Mouse (Mus musculus): Measurements from ENCODE around the gene Gm49366. TPM values are rescaled to one million over a fixed set of nuclear protein-coding genes. Genes with fewer than 3 reads are reported as not detected.
"Not testable (repeated sequence)": the region's sequence is repeated elsewhere in the genome, so short reads cannot be mapped to it uniquely, and the experiment has no call there.

The Gm49366 gene
- polyA plus RNA-seq, 1 experiment from 2014 or later = not detected

DNA sequence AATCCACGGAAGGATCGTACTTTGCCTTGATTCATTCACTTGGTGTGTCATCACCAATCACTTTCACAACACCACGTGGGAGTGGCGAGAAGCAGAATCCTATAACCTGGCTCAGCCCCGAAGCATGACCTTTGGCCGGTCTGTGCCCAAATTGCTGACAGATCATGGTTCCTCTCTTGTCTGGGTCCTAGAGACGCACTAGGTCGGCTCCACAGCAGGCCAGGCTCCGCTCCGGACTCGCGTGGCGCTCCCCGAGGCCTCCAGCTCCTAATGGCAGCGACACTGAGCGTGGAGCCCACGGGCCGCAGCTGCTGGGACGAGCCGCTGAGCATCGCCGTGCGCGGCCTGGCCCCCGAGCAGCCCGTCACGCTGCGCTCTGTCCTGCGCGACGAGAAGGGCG is 494 bp upstream of the Gm49366 start, which contains the start of gene Acot4:
TSS of gene Acot4 (plus strand) at position 139 of the 400 bp plus-strand sequence.
- 11% methylated on average over 22 of the region's 32 CpGs for WGBS
- not testable (repeated sequence) for H3K27ac ChIP-seq (replicated peaks; ENCODE audit: low read depth, low read length)
- peak; percentile 24 for DNase-seq (ENCODE audit: low spot score)

DNA sequence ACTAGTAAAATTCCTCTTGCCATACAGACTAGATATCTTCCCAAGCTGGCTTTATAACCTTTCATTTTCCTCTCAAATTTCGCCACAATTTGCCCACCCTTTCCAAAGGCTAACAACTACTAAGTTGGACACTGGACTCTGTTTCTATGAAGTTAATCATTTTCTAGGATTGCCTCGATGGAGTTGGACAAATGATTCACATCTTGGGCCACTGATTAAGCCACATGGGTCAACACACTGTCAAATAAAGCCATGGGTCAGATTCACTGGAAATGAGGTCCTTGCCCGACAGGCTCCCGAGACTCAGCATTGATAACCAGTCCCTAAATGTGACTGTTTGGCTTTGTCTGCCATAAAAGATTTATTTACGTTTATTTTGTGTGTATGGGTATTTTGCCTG is 3.5 kb downstream of the Gm49366 start:
- no peak overlapping the region for H3K4me3 ChIP-seq (ENCODE audit: low read depth, low read length)
- WGBS = 88% methylated on average over 5 of the region's 5 CpGs
- no peak overlapping the region for H3K4me2 ChIP-seq (ENCODE audit: low read depth, low read length)
- no peaks in the 10 kb centered on the region for H3K27me3 ChIP-seq (ENCODE audit: control insufficient read depth, insufficient read depth, low read length)
- ATAC-seq (replicated peaks; ENCODE audit: insufficient number of reproducible peaks, low FRiP score, low TSS enrichment, low read depth) = no peak
- no peaks in the 10 kb centered on the region for H3K9me3 ChIP-seq (replicated peaks; ENCODE audit: control insufficient read depth, low read length)
- H3K36me3 ChIP-seq (replicated peaks; ENCODE audit: control insufficient read depth, insufficient read depth, low read depth, low read length) = no peaks in the 10 kb centered on the region
- no peaks in the 10 kb centered on the region for H3K4me1 ChIP-seq (ENCODE audit: control insufficient read depth, insufficient read depth, low read length)
- no peak overlapping the region for H3K27ac ChIP-seq (replicated peaks; ENCODE audit: low read depth, low read length)
- no peak for DNase-seq (ENCODE audit: low spot score)
- H3K9ac ChIP-seq (replicated peaks; ENCODE audit: low read length) = no peak overlapping the region

More for the DNA sequence above, 494 bp upstream of the Gm49366 start, which contains the start of gene Acot4:
- not testable (repeated sequence) for H3K9me3 ChIP-seq (replicated peaks; ENCODE audit: control insufficient read depth, low read length); ATAC-seq (replicated peaks; ENCODE audit: insufficient number of reproducible peaks, low FRiP score, low TSS enrichment, low read depth); H3K27me3 ChIP-seq (ENCODE audit: control insufficient read depth, insufficient read depth, low read length); H3K4me1 ChIP-seq (ENCODE audit: control insufficient read depth, insufficient read depth, low read length); H3K36me3 ChIP-seq (replicated peaks; ENCODE audit: control insufficient read depth, insufficient read depth, low read depth, low read length)
- Histone ChIP-seq H3K4me3 (ENCODE audit: low read depth, low read length) (peak within 1 kb of the TSS; percentile 42), H3K9ac (replicated peaks; ENCODE audit: low read length) (peak within 1 kb of the TSS; percentile 52), H3K4me2 (ENCODE audit: low read depth, low read length) (peak within 1 kb of the TSS; percentile 39)

DNA sequence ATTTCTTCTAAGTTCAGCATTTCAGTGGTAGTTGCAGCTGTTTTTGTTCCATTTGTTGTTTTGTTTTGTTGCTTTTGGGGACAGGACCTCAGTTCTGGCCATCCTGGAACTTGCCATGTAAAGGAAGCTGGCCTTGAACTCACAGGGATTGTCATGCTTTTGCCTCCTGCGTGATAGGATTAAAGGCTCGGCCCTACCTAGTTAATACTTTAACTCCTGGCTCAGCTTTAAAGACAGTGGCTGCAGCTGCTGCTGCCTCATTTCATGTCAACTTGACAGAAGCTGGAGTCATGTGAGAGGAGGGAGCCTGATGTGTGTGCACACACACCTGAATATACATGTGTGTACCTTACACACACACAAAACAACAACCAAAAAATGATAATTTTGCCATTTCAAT is 5.3 kb downstream of the Gm49366 start:
- Histone ChIP-seq H3K4me2 (ENCODE audit: low read depth, low read length) (no peak overlapping the region), H3K4me3 (ENCODE audit: low read depth, low read length) (no peak overlapping the region), H3K27ac (replicated peaks; ENCODE audit: low read depth, low read length) (no peak overlapping the region), H3K4me1 (ENCODE audit: control insufficient read depth, insufficient read depth, low read length) (no peaks in the 10 kb centered on the region), H3K9me3 (replicated peaks; ENCODE audit: control insufficient read depth, low read length) (no peaks in the 10 kb centered on the region), H3K9ac (replicated peaks; ENCODE audit: low read length) (no peak overlapping the region), H3K36me3 (replicated peaks; ENCODE audit: control insufficient read depth, insufficient read depth, low read depth, low read length) (no peaks in the 10 kb centered on the region), H3K27me3 (ENCODE audit: control insufficient read depth, insufficient read depth, low read length) (no peaks in the 10 kb centered on the region)
- DNase-seq (ENCODE audit: low spot score) (no peak), ATAC-seq (replicated peaks; ENCODE audit: insufficient number of reproducible peaks, low FRiP score, low TSS enrichment, low read depth) (no peak)
- 72% methylated on average over 2 of the region's 2 CpGs for WGBS

DNA sequence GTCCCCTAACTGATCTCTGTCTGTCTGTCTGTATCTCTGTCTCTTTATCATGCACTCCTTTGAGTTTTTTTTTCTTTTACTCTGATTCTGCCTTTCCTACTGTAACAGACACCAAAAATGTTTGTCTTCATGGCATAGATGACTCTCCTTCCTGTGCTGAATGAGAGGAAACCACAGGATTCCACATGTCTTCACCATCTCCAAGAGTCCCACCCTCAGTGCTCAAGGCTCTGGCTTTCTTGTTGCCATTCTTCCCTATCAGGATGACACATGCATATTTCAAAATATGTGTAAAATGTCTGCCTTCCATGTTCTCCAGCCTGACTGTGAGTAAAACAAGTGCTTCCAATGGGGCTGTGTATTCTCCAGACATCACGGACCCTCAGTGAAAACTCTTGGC is 8.2 kb downstream of the Gm49366 start:
- H3K27me3 ChIP-seq (ENCODE audit: control insufficient read depth, insufficient read depth, low read length) = no peaks in the 10 kb centered on the region
- ATAC-seq (replicated peaks; ENCODE audit: insufficient number of reproducible peaks, low FRiP score, low TSS enrichment, low read depth) = no peak
- H3K9me3 ChIP-seq (replicated peaks; ENCODE audit: control insufficient read depth, low read length) = no peaks in the 10 kb centered on the region
- H3K9ac ChIP-seq (replicated peaks; ENCODE audit: low read length) = no peak overlapping the region
- no peaks in the 10 kb centered on the region for H3K4me1 ChIP-seq (ENCODE audit: control insufficient read depth, insufficient read depth, low read length)
- no peaks in the 10 kb centered on the region for H3K36me3 ChIP-seq (replicated peaks; ENCODE audit: control insufficient read depth, insufficient read depth, low read depth, low read length)
- no peak for DNase-seq (ENCODE audit: low spot score)
- no peak overlapping the region for H3K4me3 ChIP-seq (ENCODE audit: low read depth, low read length)
- 95% methylated on average over 1 of the region's 1 CpGs for WGBS
- no peak overlapping the region for H3K4me2 ChIP-seq (ENCODE audit: low read depth, low read length)
- H3K27ac ChIP-seq (replicated peaks; ENCODE audit: low read depth, low read length) = no peak overlapping the region

DNA sequence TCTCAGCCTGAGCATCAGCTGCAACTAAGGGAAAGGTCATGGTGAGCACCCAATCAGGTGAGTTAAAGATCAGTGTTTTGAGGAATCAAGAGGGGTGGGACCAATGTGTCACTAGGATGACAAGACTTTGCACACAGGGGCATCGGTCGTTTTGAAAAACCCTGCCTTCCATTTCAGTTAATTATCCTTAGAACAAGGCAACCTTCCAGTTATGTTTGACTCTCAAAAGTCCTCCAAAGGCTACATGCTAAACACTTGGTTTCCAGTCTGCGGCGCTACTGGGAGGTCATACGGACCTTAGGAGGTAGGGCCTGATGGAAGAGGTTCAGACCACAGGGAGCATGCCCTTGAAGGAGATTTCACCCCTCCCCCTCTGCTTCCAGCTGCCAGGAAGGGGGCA is 12.0 kb downstream of the Gm49366 start:
- 89% methylated on average over 5 of the region's 5 CpGs for WGBS
- H3K27me3 ChIP-seq (ENCODE audit: control insufficient read depth, insufficient read depth, low read length); H3K9ac ChIP-seq (replicated peaks; ENCODE audit: low read length); H3K36me3 ChIP-seq (replicated peaks; ENCODE audit: control insufficient read depth, insufficient read depth, low read depth, low read length); DNase-seq (ENCODE audit: low spot score); H3K9me3 ChIP-seq (replicated peaks; ENCODE audit: control insufficient read depth, low read length); H3K4me3 ChIP-seq (ENCODE audit: low read depth, low read length); ATAC-seq (replicated peaks; ENCODE audit: insufficient number of reproducible peaks, low FRiP score, low TSS enrichment, low read depth); H3K4me1 ChIP-seq (ENCODE audit: control insufficient read depth, insufficient read depth, low read length); H3K27ac ChIP-seq (replicated peaks; ENCODE audit: low read depth, low read length); H3K4me2 ChIP-seq (ENCODE audit: low read depth, low read length): not testable (repeated sequence)

DNA sequence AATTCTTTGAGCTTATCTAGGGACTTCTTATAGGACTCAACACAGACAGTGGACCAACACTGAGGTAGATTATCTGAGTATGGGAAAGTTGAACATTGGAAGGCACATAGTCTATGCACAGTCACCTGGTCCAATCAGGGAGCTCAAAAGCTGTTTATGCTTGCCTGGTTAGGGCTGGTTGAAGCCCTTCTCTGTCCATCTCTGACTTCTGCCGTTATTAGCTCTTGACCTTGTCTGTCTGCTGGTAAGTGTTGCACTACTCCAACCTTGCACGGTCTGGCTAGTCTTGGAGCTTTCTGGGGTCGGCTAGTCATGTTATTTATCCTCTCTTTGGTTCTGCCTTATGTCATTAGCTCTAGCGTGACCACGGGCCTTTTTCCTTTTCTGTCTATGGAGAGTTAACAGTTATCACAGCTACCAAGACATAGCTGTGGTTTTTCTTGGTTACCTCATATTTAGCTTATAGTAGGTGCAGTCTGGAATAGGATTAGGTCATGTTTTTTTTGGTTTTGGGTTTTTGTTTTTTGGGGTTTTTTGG is 13.3 kb downstream of the Gm49366 start, which contains the start of gene Acot3:
TSS of gene Acot3 (plus strand) at position 208 of the 538 bp plus-strand sequence.
- Histone ChIP-seq H3K27ac (replicated peaks; ENCODE audit: low read depth, low read length) (no peak within 1 kb of the TSS), H3K36me3 (replicated peaks; ENCODE audit: control insufficient read depth, insufficient read depth, low read depth, low read length) (no peaks in the 10 kb centered on the region), H3K27me3 (ENCODE audit: control insufficient read depth, insufficient read depth, low read length) (peaks cover 6% of the 10 kb centered on the region; the same call in 1 of the 2 replicates), H3K9ac (replicated peaks; ENCODE audit: low read length) (no peak within 1 kb of the TSS), H3K4me1 (ENCODE audit: control insufficient read depth, insufficient read depth, low read length) (no peaks in the 10 kb centered on the region), H3K9me3 (replicated peaks; ENCODE audit: control insufficient read depth, low read length) (no peaks in the 10 kb centered on the region), H3K4me3 (ENCODE audit: low read depth, low read length) (no peak within 1 kb of the TSS), H3K4me2 (ENCODE audit: low read depth, low read length) (no peak within 1 kb of the TSS)
- ATAC-seq (replicated peaks; ENCODE audit: insufficient number of reproducible peaks, low FRiP score, low TSS enrichment, low read depth) (no peak), DNase-seq (ENCODE audit: low spot score) (no peak)
- 80% methylated on average over 5 of the region's 5 CpGs for WGBS

DNA sequence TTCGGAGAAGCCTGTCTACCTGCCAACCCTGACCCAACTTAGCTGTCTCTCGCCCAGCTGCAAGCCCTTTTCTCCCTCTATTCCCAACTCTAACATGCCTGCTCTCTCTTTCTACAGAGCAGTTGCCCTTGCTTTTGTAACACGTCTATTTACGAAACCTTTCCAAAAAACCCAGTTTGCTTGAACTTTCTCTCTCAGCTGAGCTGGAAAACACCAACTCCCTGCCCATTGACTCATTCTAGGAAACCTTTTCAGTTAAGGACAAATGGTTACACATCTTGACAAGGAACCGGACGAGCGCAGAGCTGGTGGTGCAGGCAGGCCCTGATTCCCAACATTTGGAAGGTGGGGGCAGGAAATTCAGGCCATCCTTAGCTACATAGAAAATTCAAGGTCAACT is 13.9 kb downstream of the Gm49366 start:
- H3K27ac ChIP-seq (replicated peaks; ENCODE audit: low read depth, low read length) = no peak overlapping the region
- WGBS = 87% methylated on average over 7 of the region's 7 CpGs

DNA sequence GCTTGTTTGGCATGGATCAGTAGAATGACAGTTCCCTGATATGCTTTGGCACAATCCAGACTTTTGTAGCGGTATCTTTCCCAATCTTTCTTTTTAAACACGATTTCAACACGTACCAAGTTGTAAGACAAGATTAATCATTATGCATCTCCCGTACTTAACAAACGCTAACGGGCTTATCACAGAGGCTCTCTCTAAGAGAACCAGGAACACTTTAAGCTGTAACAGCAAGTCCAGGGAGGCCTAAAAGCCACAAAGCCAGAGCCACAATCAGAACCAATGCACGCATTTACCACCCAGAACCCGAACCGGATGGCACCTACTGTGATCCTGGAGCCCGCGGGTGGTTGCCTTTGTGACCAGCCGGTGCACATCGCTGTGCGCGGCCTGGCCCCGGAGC is 14.4 kb downstream of the Gm49366 start:
- H3K9me3 ChIP-seq (replicated peaks; ENCODE audit: control insufficient read depth, low read length) = no peaks in the 10 kb centered on the region
- peak overlapping the region; percentile 38 for H3K4me3 ChIP-seq (ENCODE audit: low read depth, low read length)
- H3K27ac ChIP-seq (replicated peaks; ENCODE audit: low read depth, low read length) = no peak overlapping the region
- H3K4me1 ChIP-seq (ENCODE audit: control insufficient read depth, insufficient read depth, low read length) = no peaks in the 10 kb centered on the region
- peak overlapping the region; percentile 50 for H3K9ac ChIP-seq (replicated peaks; ENCODE audit: low read length)
- peaks cover 6% of the 10 kb centered on the region; the same call in 1 of the 2 replicates for H3K27me3 ChIP-seq (ENCODE audit: control insufficient read depth, insufficient read depth, low read length)
- WGBS = 12% methylated on average over 16 of the region's 16 CpGs
- DNase-seq (ENCODE audit: low spot score) (no peak), ATAC-seq (replicated peaks; ENCODE audit: insufficient number of reproducible peaks, low FRiP score, low TSS enrichment, low read depth) (no peak)
- H3K4me2 ChIP-seq (ENCODE audit: low read depth, low read length) = peak overlapping the region; percentile 78
- no peaks in the 10 kb centered on the region for H3K36me3 ChIP-seq (replicated peaks; ENCODE audit: control insufficient read depth, insufficient read depth, low read depth, low read length)

More for the DNA sequence above, 13.9 kb downstream of the Gm49366 start:
- Histone ChIP-seq H3K4me3 (ENCODE audit: low read depth, low read length) (no peak overlapping the region), H3K36me3 (replicated peaks; ENCODE audit: control insufficient read depth, insufficient read depth, low read depth, low read length) (no peaks in the 10 kb centered on the region), H3K27me3 (ENCODE audit: control insufficient read depth, insufficient read depth, low read length) (peaks cover 6% of the 10 kb centered on the region; the same call in 1 of the 2 replicates), H3K9ac (replicated peaks; ENCODE audit: low read length) (no peak overlapping the region), H3K4me2 (ENCODE audit: low read depth, low read length) (no peak overlapping the region), H3K4me1 (ENCODE audit: control insufficient read depth, insufficient read depth, low read length) (no peaks in the 10 kb centered on the region), H3K9me3 (replicated peaks; ENCODE audit: control insufficient read depth, low read length) (no peaks in the 10 kb centered on the region)
- no peak for ATAC-seq (replicated peaks; ENCODE audit: insufficient number of reproducible peaks, low FRiP score, low TSS enrichment, low read depth)
- DNase-seq (ENCODE audit: low spot score) = no peak
